Mouse (Mus musculus): ENCODE measurements around the gene Zbtb38. TPM values are rescaled to one million over a fixed set of nuclear protein-coding genes. Genes with fewer than 3 reads are reported as not detected.

The Zbtb38 gene
- polyA plus RNA-seq, 1 experiment from 2014 or later, result 44.0 TPM

DNA sequence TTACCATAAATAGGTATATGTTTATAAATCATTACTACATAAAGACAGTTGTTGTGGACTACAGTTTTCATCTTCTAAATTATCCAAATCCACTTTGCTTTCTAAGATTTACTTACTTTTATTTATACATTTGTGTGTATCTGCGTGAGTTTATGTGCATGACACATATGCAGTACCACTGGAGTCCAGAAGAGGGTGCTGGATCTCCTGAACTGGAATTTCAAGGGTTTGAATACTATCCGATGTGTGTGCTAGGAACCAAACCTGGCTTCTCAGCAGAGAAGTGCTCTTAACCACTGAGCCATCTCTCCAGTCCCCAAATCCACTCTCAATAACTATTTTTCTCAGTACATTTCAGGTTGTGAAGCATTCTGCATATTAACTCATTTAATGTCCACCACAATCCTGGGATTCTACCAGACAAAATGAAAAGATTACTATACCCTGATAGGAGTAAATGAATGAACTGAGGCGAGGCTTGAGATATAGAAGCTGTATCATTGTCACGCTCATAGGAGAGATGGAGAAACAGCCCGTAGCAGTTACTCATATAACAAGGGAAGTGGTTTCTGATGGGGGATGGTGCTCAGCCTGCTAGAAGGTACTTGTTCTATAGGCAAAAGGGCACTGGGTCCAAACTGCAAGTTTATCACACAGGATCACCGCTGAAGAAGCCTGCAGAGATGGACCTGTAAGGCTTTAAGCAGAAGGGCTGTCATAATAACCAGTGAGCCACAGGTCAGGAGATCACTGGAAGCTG is 53.2 kb downstream of the Zbtb38 start:
- Histone ChIP-seq H3K4me3 (no peak overlapping the region), H3K4me1 (replicated peaks) (no peaks in the 10 kb centered on the region), H3K27me3 (no peaks in the 10 kb centered on the region), H3K36me3 (peaks cover 25% of the 10 kb centered on the region), H3K9ac (no peak overlapping the region), H3K9me3 (no peaks in the 10 kb centered on the region), H3K27ac (no peak overlapping the region), H3K4me2 (no peak overlapping the region)
- WGBS, result 96% methylated on average over 6 of the region's 6 CpGs
- no peak for ATAC-seq (ENCODE audit: low FRiP score)

DNA sequence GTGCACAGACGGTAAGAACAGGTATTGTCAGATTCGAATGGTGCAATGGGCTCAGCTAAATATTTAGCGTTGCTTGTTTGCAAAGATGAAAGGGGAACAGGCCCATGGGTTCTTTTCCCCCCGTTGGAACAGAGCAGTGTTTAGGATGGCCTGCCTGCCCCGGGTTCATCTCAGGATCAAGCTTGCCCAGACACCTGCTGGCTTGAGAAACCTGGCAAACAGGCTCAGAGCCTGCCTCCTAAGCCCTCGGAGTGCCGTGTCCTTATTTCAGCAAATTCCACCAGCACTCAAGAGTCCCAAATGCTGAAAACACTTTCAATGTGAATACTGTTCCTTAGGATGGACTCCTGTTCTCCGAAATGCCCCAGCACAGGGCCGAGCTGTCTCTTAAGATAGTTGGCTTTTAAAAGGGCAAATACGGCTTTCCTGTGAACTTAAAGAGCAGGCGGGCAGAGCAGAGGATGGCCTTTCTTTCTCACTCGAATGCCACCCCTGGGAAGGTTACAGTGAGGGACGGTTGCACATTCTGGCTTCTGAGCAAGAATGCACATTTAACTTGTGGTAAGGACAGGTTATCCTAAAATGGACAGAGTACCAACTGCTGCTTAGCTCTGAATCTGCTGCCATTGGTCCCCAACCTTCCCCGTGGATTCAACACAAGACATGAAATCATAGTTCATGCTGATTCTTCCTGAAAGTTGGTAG is 55.7 kb downstream of the Zbtb38 start:
- Histone ChIP-seq H3K27me3 (no peaks in the 10 kb centered on the region), H3K27ac (no peak overlapping the region), H3K4me2 (no peak overlapping the region), H3K36me3 (peaks cover 16% of the 10 kb centered on the region), H3K9ac (no peak overlapping the region; the same call in 1 of the 2 replicates), H3K4me3 (no peak overlapping the region), H3K4me1 (replicated peaks) (no peaks in the 10 kb centered on the region), H3K9me3 (no peaks in the 10 kb centered on the region)
- ATAC-seq (ENCODE audit: low FRiP score), result no peak
- 90% methylated on average over 14 of the region's 14 CpGs for WGBS

DNA sequence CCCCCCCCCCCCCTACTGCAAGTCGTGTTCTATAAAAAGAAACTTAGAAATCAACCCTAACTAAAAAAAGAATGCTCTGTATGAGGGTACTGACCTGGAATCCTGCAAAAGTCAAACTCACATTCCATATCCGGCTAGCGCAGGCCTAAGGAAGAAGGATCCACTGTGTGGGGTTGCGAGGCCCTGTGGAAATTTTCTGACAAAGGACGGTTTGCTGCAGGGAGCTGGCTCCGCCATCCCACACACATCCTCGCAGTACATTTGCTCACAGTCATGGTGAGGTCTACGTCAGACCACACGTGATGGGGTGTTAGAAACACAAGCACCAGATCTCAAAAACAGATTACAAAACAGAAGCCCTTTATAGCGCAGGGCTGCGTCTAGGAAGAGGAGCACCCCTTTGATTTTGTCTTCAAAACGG is 56.5 kb downstream of the Zbtb38 start:
- no peaks in the 10 kb centered on the region for H3K9me3 ChIP-seq
- H3K36me3 ChIP-seq, result peaks cover 14% of the 10 kb centered on the region
- no peaks in the 10 kb centered on the region for H3K4me1 ChIP-seq (replicated peaks)
- H3K27me3 ChIP-seq, result no peaks in the 10 kb centered on the region
- ATAC-seq (ENCODE audit: low FRiP score), result no peak
- no peak overlapping the region for H3K4me3 ChIP-seq
- H3K9ac ChIP-seq, result no peak overlapping the region
- 81% methylated on average over 12 of the region's 12 CpGs for WGBS
- H3K27ac ChIP-seq, result no peak overlapping the region
- no peak overlapping the region for H3K4me2 ChIP-seq

DNA sequence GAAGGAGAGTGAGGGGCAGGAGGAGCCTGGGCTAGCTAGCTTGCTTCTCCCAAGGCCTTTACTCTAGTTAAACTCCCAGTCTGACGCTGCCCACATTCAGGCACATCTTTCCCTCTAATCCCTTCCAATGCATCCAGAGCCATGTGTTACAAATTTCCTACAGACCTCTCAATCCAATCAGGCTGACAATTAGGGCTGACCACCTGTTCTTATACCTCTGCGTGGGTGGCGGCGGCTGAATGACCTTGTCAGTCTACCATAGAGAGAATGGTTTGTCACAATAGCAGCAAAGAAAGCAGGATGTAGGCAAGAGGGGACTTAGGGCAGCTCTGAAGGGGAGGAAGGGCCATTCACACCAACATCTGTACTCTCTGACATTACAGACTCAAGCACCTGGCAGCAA is 62.2 kb downstream of the Zbtb38 start:
- Histone ChIP-seq H3K27ac (no peak overlapping the region), H3K9me3 (no peaks in the 10 kb centered on the region), H3K4me2 (no peak overlapping the region), H3K9ac (no peak overlapping the region), H3K36me3 (peaks cover 37% of the 10 kb centered on the region), H3K4me3 (no peak overlapping the region), H3K27me3 (no peaks in the 10 kb centered on the region), H3K4me1 (replicated peaks) (no peaks in the 10 kb centered on the region)
- 74% methylated on average over 4 of the region's 4 CpGs for WGBS
- ATAC-seq (ENCODE audit: low FRiP score), result no peak

DNA sequence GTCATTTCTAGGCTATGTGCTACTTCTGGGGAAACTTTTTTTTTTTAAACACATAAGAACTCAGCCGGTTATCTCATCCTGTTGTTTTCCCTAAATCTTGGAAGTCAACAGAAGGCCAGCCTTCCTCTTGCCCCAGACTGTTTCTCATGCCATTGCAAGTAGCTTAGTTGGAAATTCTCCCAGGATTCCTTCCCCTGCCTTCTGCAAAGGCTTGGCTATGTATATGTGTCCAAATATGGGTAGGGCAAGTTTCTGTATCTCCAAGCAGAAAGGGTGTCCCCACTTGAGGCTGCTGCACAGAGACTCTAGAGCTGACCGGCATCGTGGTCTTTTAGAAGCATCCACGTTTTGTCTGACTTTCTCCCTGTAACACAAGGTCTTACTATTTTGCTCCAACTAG is 63.6 kb downstream of the Zbtb38 start:
- Histone ChIP-seq H3K9ac (no peak overlapping the region), H3K4me2 (no peak overlapping the region), H3K36me3 (peaks cover 44% of the 10 kb centered on the region), H3K27me3 (no peaks in the 10 kb centered on the region), H3K4me1 (replicated peaks) (no peaks in the 10 kb centered on the region), H3K4me3 (no peak overlapping the region), H3K9me3 (no peaks in the 10 kb centered on the region), H3K27ac (no peak overlapping the region)
- ATAC-seq (ENCODE audit: low FRiP score), result no peak
- 94% methylated on average over 4 of the region's 4 CpGs for WGBS

DNA sequence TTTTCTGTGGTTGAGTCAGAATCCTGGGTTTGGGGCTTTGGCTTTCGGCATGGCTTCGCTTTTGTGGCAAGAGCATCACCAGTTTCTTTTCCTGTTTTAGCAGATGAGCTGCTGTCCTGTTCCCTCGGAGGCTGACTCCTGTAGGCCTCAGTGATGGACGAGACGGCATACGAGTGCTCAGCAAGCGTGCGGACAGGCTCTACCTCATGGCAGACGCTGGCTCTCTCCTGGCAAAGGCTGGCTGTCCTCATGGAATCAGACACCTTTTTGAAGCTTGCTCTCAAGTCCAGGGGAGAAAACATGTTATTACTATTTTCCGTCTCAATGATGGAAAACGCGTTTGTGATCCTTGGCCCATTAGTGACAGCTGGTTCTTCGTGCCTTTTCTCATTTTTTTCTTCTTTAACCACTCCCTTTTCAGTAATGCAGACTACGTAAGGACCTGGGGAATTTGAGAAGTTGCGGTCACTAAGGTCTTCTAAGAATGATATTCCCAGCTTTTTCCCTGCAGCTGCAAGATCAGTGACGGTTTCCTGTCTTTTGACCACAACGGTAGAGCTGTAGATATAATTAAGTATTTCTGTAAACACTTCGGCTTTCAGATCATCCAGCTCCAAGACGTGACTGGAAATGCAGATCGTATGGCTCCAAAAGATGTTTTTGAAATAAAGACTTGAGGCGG is 64.3 kb downstream of the Zbtb38 start:
- H3K4me3 ChIP-seq, result no peak overlapping the region
- H3K4me1 ChIP-seq (replicated peaks), result no peaks in the 10 kb centered on the region

DNA sequence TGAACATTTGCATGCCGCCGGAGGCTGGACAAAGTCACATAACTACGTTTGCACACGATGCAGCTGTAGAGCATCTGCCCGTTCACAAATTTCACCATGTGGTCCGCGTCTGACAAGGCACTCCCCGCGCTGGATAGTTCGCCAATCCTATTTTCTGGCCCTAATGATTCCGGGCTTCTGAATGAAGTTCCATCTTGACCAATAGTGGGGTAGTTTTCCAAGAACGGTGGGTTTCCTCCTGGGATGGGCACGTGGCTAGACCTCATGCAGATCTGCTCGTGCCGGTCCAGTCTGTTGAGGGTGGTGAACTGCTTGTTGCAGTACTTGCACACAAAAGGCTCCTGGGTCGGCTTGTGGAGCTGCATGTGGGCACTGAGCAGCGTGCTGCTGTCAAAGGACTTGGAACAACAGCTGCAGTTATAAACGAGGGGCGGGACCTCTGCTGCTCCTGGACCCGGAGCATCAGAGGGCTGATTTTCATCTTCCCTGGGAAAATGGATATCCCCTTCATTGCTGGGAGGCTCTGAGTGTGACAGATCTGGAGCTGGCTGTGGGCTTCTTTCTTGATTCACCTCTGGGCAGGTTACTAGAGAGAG is 64.9 kb downstream of the Zbtb38 start:
- ATAC-seq (ENCODE audit: low FRiP score), result no peak
- Histone ChIP-seq H3K36me3 (peaks cover 48% of the 10 kb centered on the region), H3K27me3 (no peaks in the 10 kb centered on the region), H3K27ac (no peak overlapping the region), H3K4me1 (replicated peaks) (no peaks in the 10 kb centered on the region), H3K9ac (no peak overlapping the region), H3K9me3 (no peaks in the 10 kb centered on the region), H3K4me3 (no peak overlapping the region), H3K4me2 (no peak overlapping the region)
- 80% methylated on average over 20 of the region's 20 CpGs for WGBS

More for the DNA sequence above, 64.3 kb downstream of the Zbtb38 start:
- no peaks in the 10 kb centered on the region for H3K9me3 ChIP-seq
- H3K36me3 ChIP-seq, result peaks cover 48% of the 10 kb centered on the region
- no peak overlapping the region for H3K9ac ChIP-seq
- 86% methylated on average over 21 of the region's 21 CpGs for WGBS
- no peaks in the 10 kb centered on the region for H3K27me3 ChIP-seq
- ATAC-seq (ENCODE audit: low FRiP score), result no peak
- H3K27ac ChIP-seq, result no peak overlapping the region
- no peak overlapping the region for H3K4me2 ChIP-seq

DNA sequence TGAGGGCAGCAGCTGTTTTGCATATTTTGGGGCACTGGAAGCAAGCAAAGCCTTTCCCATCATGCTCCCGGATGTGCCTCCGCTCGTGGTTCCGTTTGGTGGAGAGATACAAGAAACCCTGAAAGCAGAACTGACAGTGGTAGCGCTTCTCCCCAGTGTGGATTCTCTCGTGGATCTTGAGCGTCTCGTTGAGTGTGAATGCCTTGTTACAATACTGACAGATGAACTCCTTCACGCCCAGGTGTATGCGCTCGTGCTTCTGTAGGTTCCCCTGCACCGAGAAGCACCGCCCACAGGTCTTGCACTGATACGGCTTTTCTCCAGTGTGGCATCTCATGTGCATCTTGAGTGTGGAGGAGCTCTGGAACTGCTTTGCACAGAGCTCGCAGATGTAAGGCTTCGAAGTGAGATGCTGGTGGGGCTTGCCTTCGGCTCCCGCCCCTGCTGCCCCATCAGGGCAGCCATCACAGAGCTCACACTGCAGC is 67.0 kb downstream of the Zbtb38 start:
- ATAC-seq (ENCODE audit: low FRiP score), result no peak

DNA sequence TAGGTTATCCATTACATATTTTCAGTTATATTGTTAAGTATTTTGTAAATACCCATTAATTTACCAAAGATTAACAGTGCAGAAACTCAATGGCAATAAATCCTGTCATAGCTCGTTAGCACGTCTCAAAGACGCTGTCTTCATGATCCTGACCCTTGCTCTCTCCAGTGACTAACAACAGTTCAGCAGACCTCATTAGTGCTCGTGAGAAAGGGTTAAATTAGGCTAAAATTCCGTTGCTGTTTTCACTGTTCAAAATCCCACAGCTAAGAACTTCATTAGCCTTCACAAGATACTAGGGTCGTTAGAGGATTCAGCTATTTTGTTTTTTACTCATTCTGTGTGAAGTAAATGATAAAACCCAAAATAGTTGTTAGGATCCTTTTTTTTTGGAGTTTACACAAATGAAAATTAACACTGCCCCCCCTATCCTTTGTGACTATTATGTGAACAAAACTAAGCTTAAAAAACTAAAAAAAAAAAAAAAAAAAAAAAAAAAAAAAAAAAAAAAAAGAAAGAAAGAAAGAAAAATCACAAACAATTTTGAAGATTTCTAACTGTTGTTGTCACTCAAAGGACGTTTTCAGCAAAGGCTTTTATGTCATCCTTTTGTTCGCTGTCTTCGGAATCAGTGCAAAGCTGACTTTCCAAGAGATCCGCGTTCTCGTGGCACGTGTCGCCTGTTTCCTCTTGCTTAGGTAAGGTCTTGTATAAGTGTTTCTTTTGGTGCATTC is 67.6 kb downstream of the Zbtb38 start:
- WGBS, result 86% methylated on average over 14 of the region's 14 CpGs
- no peaks in the 10 kb centered on the region for H3K4me1 ChIP-seq (replicated peaks)
- no peaks in the 10 kb centered on the region for H3K9me3 ChIP-seq
- H3K36me3 ChIP-seq, result peaks cover 53% of the 10 kb centered on the region
- no peak overlapping the region for H3K4me2 ChIP-seq
- H3K9ac ChIP-seq, result no peak overlapping the region
- no peak for ATAC-seq (ENCODE audit: low FRiP score)
- no peak overlapping the region for H3K4me3 ChIP-seq
- H3K27me3 ChIP-seq, result no peaks in the 10 kb centered on the region
- H3K27ac ChIP-seq, result no peak overlapping the region

More for the DNA sequence above, 67.0 kb downstream of the Zbtb38 start:
- no peak overlapping the region for H3K27ac ChIP-seq
- H3K4me1 ChIP-seq (replicated peaks), result no peaks in the 10 kb centered on the region
- H3K9me3 ChIP-seq, result no peaks in the 10 kb centered on the region
- no peak overlapping the region for H3K4me2 ChIP-seq
- no peak overlapping the region for H3K9ac ChIP-seq
- 94% methylated on average over 18 of the region's 18 CpGs for WGBS
- no peaks in the 10 kb centered on the region for H3K27me3 ChIP-seq
- H3K36me3 ChIP-seq, result peaks cover 53% of the 10 kb centered on the region
- H3K4me3 ChIP-seq, result no peak overlapping the region

DNA sequence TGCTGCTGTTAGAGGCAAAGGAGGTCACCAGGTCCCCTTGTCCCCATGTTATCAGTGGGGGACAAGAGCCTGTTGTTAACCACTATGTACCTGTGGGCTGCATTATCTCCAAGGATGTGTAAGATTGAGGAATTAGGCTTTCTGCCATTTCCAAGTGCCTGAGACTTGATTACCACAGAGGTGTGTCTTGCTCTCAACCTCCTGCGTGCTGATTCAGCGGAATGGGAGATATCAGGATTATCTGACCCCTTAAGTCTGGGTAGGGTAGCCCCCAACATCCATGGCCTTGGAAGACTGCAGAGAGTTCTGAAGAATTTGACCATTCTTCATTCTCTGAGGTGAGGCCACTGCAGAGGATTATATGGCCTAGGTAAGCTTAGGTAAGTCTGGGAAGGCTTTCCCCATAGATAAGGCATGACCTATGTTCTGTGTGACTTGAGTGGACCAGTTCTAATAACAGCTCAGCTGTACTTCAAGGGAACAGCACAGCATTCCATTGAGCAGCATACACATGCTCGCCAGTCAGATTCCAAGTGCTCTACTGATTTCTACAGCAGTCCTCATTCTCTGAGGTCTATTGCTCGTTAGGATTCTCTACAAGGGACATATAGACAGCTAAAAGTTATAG is 68.4 kb downstream of the Zbtb38 start:
- Histone ChIP-seq H3K27me3 (no peaks in the 10 kb centered on the region), H3K9me3 (no peaks in the 10 kb centered on the region), H3K4me1 (replicated peaks) (no peaks in the 10 kb centered on the region), H3K27ac (no peak overlapping the region), H3K4me2 (no peak overlapping the region), H3K36me3 (peaks cover 53% of the 10 kb centered on the region), H3K9ac (no peak overlapping the region), H3K4me3 (no peak overlapping the region)
- 95% methylated on average over 4 of the region's 4 CpGs for WGBS
- no peak for ATAC-seq (ENCODE audit: low FRiP score)

DNA sequence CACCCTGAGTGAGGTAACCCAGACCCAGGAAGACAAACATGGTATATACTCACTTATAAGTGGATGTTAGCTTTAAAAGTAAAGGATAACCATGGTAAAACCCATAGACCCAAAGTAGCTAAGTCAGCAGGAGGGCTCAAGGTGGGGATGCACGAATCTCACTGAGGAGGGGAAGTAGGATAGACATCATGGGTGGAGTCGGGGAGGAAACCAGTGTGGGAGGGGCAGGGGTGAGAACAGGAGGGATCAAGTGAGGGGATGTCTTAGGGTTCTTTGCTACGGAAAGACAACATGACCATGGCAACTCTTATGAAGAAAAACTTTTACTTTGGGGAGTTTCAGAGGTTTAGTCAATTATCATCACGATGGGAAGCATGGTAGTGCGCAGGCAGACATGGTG is 74.0 kb downstream of the Zbtb38 start:
- Histone ChIP-seq H3K27me3 (no peaks in the 10 kb centered on the region), H3K9ac (no peak overlapping the region), H3K4me2 (no peak overlapping the region), H3K27ac (no peak overlapping the region), H3K9me3 (no peaks in the 10 kb centered on the region), H3K4me1 (replicated peaks) (no peaks in the 10 kb centered on the region), H3K4me3 (no peak overlapping the region), H3K36me3 (peaks cover 6% of the 10 kb centered on the region)
- no peak for ATAC-seq (ENCODE audit: low FRiP score)
- 88% methylated on average over 5 of the region's 5 CpGs for WGBS

Data from hindbrain, embryonic 13.5 days (tissue).